Mouse (Mus musculus) layer of hippocampus, postnatal 10 days (tissue): ENCODE measurements at regions not wholly inside any gene's neighbourhood (a gene's known extent, or its start where the extent isn't known, plus 50 kb on each side); places are given as distances from the start of the nearest gene placed in this dataset.

ENCODE experiments used
- DNase-seq, 2 experiments: peaks; one replicate each; pipeline ENCODE4 v3.0.0; 2021; ENCODE audit warnings: low spot score in 2 of 2

GRCm38 (mm10) chr15:51255203-51255615, 2629.5 kb upstream of the Gm7489 start:
- no peak for DNase-seq

- no peak for DNase-seq
These were observed 2628.0 kb upstream of the Gm7489 start for GRCm38 (mm10) chr15:51256681-51257080.

GRCm38 (mm10) chr15:51264599-51265163, 2620.0 kb upstream of the Gm7489 start:
- DNase-seq = no peak

- no peak for DNase-seq
These were observed 2618.7 kb upstream of the Gm7489 start for GRCm38 (mm10) chr15:51265971-51266370.

GRCm38 (mm10) chr15:51271632-51272312, 2612.9 kb upstream of the Gm7489 start:
- DNase-seq = peak; percentile 13 to 37

GRCm38 (mm10) chr15:51285334-51285733, 2599.4 kb upstream of the Gm7489 start:
- no peak for DNase-seq

GRCm38 (mm10) chr15:51286352-51286751, 2598.4 kb upstream of the Gm7489 start:
- DNase-seq = no peak

- DNase-seq = no peak
These were observed 2595.7 kb upstream of the Gm7489 start for GRCm38 (mm10) chr15:51288911-51289432.

- no peak for DNase-seq
These were observed 2594.8 kb upstream of the Gm7489 start for GRCm38 (mm10) chr15:51289916-51290315.

GRCm38 (mm10) chr15:51291183-51291582, 2593.5 kb upstream of the Gm7489 start:
- no peak for DNase-seq

GRCm38 (mm10) chr15:51296841-51297240, 2587.9 kb upstream of the Gm7489 start:
- DNase-seq = no peak

GRCm38 (mm10) chr15:51318072-51318471, 2566.6 kb upstream of the Gm7489 start:
- no peak for DNase-seq

- no peak for DNase-seq
These were observed 2565.9 kb upstream of the Gm7489 start for GRCm38 (mm10) chr15:51318760-51319159.

GRCm38 (mm10) chr15:51320366-51320894, 2564.3 kb upstream of the Gm7489 start:
- peak in 1 of 2 experiments; percentile 8 for DNase-seq

- no peak for DNase-seq
These were observed 2561.4 kb upstream of the Gm7489 start for GRCm38 (mm10) chr15:51323284-51323683.

GRCm38 (mm10) chr15:51324211-51324610, 2560.5 kb upstream of the Gm7489 start:
- no peak for DNase-seq

GRCm38 (mm10) chr15:51327702-51328101, 2557.0 kb upstream of the Gm7489 start:
- no peak for DNase-seq

GRCm38 (mm10) chr15:51336441-51336840, 2548.3 kb upstream of the Gm7489 start:
- DNase-seq = no peak

GRCm38 (mm10) chr15:51346301-51346700, 2538.4 kb upstream of the Gm7489 start:
- DNase-seq = no peak

GRCm38 (mm10) chr15:51363391-51363790, 2521.3 kb upstream of the Gm7489 start:
- no peak for DNase-seq

GRCm38 (mm10) chr15:51371162-51371561, 2513.5 kb upstream of the Gm7489 start:
- DNase-seq = no peak

- DNase-seq = no peak
These were observed 2494.3 kb upstream of the Gm7489 start for GRCm38 (mm10) chr15:51390383-51390782.

- no peak for DNase-seq
These were observed 2493.4 kb upstream of the Gm7489 start for GRCm38 (mm10) chr15:51391352-51391751.
